Mouse (Mus musculus) left cerebral cortex, postnatal 25 days (tissue): Measurements from ENCODE around the gene Smagp. TPM values are rescaled to one million over a fixed set of nuclear protein-coding genes. Genes with fewer than 3 reads are reported as not detected.
A peak's percentile ranks its signal among the peaks of the same experiment; 100 is the strongest.

Experiments
- DNase-seq, 2 experiments: peaks; one replicate each; pipeline ENCODE4 v3.0.0; 2022; ENCODE audit warnings: low spot score in 2 of 2, mixed read lengths in 1 of 2
- intact Hi-C: fragments of 180-260 bp; cut with DNase I; formaldehyde crosslinking; loops from one replicate; pipeline ENCODE4 v1.15.1; 2025
- total RNA-seq, 2 experiments: library from RNA; stranded (reverse); gene quantifications; 2 replicates each; pipeline ENCODE4 v1.2.3; 2021

Smagp gene
- total RNA-seq, 2 experiments from 2014 or later: 1.6 to 2.2 TPM

DNA sequence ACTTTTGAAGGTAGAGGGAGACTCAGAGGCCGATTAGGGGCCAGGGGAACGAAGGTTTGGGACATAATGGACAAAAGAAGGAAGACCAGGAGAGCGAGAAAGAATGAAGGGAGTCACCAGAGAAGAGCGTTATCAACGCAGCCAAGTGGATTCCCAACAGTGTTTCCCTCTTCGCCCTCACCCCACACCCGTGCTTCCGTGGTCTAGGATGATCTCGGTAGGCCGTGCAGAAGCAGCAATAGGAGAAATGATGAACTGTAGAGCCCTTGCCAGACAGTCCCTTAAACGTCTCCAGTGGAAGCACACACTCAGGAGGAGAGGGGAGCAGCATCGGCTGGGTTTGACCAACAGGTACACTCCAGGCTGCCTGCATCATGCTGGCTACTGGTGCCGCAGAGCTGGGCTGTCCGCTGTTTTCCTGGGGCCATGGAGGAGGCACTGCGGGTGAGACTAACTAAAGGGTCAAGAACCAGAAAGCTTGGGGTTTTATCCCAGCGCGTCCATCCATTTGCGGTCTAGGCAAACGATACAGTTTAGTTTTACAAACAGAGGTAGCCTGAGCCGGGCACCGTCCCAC lies 36.0 kb downstream of the Smagp start:
- intact Hi-C loops: loop anchor here (5.0 kb wide), 1 partner anchor 108 kb away; no protein-coding TSS in a partner anchor
- no peak for DNase-seq

DNA sequence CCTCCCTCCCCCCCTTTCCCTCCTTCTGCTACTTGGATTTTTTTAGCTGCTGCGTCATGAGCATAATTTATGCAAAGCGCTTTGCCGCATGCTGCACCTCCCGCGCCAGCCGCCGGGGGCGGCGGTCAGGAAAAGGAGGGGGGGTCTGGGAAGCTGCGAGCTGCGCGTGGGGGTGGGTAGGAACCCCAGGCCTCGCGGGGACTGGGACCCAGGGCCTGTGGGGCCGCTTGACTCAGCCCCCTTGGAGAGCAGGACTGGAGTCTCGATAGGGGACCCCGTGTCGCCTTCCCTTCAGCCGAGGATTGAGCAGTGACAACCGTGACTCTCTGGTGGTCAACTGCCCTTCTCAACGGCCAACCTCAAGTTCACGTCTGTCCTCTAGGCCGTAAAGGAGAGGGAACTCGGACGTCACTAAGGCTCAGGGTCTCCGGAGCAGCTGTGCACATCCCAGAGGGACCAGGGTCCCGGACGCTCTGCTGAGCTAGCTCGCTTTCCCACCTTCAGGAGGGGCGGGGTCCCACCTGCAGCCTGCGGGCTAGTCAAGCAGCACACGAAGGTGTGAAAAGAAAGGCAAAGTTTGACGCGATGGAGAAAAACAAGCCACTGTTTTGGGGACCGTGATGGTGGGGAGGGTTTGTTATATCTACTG lies 36.6 kb downstream of the Smagp start:
- intact Hi-C loops: loop anchor here (5.0 kb wide), 1 partner anchor 108 kb away; no protein-coding TSS in a partner anchor
- DNase-seq: peak; percentile 71 to 84

DNA sequence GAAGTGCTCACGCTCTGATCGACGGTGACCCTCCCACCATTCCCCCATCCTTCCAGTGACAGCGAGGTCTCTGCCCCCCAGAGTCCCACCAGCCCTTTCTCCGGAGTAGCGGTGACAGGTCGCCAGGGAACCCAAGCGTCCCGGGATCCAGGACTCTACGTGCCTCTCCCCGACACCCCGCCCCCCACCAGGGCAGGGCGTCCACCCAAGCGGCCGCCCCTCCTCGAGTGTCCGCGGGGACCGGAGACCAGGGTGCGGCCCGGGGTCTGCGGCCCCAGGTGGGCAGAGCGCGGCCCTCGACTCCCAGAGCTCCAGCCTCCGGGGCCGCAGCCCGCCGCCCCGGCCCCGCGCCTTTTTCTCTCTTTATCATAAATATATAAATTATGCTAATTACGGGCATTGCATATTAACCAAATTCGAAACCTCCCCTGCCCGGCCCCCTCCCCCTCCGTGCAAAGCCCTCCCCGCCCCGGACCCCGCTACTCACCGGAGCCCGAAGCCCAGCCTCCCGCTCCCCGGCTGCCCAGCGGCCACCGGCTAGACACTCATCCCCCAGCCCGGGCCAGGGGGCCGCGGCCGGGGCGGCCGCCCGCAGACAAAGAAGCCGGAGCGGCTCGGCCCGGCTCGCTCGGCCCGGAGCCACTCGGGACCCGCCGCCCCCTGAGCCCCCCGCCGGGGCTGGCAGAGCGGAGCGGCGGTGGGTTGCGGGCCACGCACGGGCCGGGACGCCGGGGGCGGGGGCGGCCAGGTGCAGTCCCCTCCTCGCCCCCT lies 37.3 kb downstream of the Smagp start, which contains the start of gene Pou6f1:
Pou6f1 (minus strand) TSS at position 709 of the 771 bp plus-strand sequence.
- intact Hi-C loops: loop anchor here (1.0 to 5.0 kb wide), 3 partner anchors 16 to 107 kb away; partner anchors contain the start of gene Dazap2
- DNase-seq: peak; percentile 35 to 46

DNA sequence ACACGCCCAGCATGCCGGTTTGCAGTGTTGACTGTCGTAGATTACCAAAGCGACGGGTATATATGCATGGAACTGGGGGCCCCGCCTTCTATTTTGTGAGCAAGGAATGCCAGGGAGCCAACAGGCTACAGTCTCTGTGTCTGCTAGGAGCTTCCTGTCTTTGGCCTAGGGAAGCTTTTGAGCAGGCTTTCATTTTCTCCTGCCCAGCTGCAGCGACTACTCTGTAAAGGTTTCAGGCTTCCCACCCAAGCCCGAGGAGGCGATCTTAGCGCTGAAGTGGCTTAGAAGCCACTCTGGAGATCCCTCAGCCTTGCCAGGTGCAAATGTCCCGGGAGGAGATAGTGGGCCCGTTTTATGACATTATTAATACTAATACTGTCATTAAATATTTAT lies 37.9 kb downstream of the Smagp start:
- intact Hi-C loops: loop anchor here (1.0 kb wide), 2 partner anchors 16 to 48 kb away; partner anchors contain the start of gene Dazap2
- DNase-seq: peak; percentile 30 to 59

DNA sequence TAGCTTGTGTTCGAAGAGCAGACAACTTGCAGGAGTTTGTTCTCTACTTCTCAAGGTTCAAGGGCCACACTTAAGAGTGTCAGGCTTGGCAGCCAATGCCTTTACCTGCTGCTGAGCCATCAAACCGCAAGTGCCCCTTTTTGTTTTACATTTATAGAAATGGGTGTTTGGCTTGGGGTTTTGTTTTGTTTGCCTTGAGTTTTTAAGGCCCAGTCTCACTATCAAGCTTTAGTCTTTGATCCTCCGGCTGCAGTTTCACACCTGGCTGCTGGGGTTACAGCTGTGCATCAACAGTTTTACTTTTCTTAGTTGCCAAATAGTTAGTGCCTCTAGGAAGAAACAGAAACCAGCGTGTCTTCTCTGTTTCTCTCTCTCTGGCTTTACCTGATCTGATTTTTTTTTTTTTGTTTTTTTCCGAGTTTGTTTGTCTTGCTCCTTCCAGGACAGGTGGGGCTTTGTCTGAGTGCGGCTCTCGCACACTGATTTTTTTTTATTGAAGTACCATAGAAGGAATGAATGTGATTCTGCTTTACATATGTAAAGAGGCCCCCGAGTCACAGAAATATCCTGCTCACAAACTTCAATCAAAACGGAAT lies 38.4 kb downstream of the Smagp start:
- DNase-seq: no peak
- intact Hi-C loops: no loop called here

DNA sequence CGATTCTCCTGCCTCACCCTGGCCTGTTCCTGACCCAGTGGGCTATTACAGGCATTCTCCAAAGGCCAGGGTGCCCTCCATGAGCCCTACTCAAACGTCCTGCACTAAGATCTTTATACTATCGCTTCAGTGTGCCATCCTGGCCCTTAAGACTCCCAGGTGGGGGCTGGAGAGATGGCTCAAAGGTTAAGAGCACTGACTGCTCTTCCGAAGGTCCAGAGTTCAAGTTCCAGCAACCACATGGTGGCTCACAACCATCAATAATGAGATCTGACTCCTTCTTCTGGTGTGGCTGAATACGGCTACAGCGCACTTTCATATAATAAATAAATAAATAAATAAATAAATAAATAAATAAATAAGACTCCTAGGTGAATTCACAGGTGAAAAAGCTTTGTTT lies 43.9 kb downstream of the Smagp start:
- no peak for DNase-seq
- intact Hi-C loops: no loop called here

DNA sequence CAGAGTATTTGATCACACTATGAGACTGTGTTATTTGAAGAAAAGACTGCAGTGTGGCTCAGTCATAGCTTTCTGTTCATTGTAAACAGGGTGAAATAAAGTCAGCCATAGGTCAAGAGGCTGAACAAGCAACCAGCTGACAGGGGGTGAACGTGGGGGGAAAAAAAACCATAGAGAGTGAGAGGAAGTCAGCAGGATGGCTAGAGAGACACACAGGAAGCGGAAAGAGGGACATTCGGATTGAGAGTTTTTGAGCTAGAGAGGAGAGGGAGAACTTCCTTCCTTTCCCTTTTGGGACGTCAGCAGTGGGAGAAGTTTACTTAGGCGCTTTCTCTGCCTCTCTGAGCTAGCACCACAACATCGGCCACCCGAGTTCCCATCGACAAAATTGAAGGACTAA lies 46.3 kb downstream of the Smagp start:
- DNase-seq: no peak
- intact Hi-C loops: no loop called here

DNA sequence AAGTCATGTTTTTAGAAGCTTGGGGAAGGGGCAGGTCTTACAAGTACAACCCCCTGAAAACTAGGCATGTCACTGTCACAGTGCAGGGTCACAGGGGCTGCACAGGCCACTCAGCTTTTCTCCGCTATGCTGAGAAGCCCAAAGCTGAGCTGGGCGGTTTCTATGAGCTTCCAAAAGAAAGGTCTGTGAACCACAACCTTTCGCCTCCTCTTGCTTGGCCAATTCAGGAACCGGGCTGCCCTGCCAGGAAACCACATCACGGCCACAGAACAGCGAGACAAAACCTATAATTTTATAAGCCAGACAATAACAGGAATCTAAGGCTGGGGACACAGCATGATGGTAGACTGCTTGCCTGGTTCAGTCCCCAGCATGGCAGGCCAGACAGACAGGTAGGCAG lies 48.4 kb downstream of the Smagp start:
- intact Hi-C loops: no loop called here
- no peak for DNase-seq

DNA sequence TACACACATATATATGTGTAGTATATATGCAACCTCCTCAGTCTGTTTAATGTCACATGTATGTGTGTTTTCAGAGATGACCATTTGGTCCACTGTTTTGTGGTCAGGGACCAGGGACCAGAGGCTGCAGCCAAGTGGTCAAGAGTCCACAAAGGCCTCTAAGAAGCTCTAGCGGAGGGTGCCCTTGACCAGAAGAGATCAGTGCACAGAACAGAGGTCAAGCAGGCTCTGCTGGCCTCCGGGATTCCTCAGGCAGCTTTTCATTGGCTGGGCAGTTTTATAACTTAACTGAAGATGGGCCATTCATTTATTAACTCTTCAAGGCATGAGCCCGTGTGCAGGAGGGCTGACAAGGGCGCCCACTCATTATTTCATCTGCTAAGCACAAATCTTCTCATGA lies 49.6 kb downstream of the Smagp start:
- no peak for DNase-seq
- intact Hi-C loops: no loop called here

DNA sequence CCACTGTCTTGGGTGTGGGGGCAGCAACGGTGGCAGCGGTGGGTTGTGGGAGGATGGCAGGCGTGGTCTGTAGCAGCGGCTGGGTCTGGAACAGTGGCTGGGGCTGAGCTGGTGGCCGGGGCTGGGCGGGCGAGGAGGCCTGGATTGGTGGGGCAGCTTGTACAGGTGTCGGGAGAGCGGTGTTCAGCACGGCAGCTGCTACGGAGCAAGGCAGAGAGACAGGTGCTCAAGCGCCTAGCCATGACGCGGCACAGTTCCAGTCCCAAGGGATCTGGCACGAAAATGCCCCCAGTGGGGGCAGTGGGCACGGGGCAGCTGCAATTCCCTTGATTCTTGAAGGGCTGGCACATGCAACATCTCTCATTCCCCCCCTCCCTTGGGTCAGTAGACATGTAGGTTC lies 50.8 kb downstream of the Smagp start:
- intact Hi-C loops: no loop called here
- no peak for DNase-seq

DNA sequence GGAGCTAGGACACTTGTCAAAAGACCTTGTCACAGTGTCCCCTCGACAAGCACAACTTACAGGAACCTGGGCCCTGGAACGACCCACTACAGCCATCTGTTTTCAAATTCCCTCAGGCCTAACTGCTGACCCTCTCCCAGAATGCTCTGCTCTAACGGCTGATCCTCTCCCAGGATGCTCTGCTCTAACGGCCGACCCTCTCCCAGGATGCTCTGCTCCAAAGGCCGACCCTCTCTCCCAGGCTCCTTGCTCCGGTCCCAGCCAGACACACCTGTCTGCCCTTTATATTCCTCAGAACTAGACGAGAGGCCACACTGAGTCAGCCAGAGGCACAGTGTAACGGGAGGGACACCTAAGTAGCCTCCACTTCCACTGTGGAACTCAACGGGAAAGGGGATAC lies 56.6 kb downstream of the Smagp start:
- intact Hi-C loops: no loop called here
- no peak for DNase-seq

DNA sequence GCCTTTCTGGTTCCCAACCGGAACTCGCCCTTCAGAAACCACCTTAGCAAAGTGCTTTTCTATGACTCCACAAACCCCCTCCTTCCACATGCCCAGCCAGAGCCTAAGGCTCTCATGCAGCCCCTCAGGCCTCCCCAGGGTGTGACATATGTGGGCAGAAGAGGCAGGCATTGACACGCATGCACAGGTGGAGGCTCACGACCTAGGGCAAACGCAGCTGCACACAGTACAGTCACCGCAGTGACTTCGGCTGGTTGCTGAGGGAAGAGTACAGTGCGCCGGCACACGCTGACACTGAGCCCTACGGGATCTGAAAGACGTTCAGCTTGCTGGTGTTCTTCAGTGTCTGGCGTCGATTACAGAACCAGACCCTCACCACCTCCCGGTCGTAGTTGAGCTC lies 58.8 kb downstream of the Smagp start:
- intact Hi-C loops: no loop called here
- no peak for DNase-seq

DNA sequence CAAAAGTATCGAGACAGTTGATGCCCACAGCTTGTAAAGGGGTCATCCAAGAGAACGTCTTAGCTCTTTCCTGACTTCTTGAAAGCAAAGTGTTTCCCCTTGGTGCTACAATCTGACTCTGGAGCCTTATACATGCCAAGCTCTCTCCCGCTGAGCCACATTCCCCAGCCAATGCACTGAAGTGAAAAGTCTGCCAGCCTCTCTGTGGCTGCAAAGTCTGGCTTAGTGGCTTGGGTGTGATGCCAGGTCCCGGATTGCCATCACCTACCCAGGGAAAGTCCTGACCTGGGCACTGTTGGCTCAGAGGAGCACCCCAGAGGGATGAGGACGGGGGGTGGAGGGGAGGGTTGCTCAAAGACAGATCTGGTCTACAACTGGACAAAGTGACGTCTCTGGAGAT lies 59.9 kb downstream of the Smagp start:
- intact Hi-C loops: no loop called here
- no peak for DNase-seq

DNA sequence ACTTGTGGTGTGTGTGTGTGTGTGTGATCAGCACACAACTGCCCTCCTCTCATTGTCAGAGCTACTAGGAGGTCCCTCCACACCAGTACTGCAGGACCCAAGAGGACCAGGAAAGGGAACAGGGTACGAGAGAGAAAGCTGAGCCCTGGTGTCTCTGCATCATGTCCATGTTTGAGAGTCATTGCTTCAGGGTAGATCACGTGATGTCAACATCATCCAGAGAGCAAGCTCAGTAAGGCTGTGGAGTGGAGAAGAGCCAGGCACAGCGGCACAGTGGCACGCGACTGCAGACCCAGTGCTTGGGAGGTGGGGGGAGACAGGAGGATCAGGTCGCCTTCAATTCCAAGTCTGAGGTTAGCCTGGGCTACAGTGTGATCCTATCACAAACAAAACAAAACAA lies 60.3 kb downstream of the Smagp start:
- no peak for DNase-seq
- intact Hi-C loops: no loop called here

DNA sequence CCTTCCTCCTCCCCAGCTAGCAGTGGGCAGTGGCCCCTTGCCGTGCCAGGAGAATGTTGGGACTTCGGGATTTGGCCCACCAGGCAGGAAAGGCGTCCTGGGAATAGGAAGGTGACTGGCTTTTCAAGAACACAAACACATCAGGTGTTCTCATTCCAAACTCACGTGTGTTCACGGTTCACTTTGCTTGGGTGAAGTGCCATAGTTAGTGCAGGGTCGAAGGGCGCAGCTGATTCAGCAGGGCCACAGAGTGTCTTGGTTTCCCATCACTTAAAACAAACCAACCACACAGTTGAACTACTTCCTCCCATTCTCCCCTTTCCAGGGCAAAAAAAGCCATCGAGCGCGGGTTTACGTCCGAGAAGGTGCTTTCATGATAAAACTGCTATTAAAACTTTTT lies 61.4 kb downstream of the Smagp start:
- intact Hi-C loops: no loop called here
- DNase-seq: no peak

DNA sequence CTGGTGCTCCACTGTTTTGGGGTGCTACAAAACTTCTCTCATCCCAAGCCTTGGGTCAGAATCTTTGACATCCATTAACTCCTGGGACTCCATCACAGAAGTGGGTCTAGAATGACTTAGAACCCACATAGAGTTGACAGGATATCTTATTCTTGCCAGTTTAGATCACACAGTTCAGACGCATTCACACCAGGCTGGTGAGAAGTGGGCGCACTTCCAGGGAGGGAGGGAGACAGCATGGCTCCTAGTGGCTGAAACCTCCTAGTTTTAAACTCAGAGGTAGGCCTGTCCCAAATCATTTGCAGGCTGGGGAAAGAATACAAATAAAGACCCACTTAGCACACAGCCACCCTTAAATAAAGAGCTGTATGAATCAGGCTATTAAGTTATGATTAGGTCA lies 62.4 kb downstream of the Smagp start:
- intact Hi-C loops: no loop called here
- no peak for DNase-seq

DNA sequence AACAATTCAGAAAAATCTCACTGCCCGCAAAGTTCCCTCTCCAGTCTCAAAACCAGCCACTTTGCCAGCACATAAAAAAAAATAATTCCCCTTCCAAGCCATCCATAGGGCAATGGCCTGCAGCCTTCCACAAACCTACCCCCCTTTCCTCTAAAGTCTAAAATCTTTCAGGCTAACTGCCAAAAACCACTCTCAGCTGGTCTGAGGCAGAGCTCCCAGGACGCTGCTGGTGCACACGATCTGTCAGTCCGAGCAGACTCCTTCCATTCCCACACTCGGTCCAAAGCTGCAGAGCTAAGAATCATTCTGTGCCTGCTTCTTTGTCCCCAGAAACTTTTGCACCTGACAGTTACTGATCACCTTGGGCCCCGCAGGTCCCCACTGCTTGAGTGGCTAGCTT lies 62.8 kb downstream of the Smagp start:
- intact Hi-C loops: no loop called here
- no peak for DNase-seq
